Mouse (Mus musculus) left cerebral cortex, adult 8-10 months (tissue): ENCODE measurements around the gene Kdelr3. TPM values are rescaled to one million over a fixed set of nuclear protein-coding genes. Genes with fewer than 3 reads are reported as not detected.

Source experiments
- DNase-seq, 2 experiments: peaks; one replicate each; pipeline ENCODE4 v3.0.0; 2022; ENCODE audit warnings: low spot score in 2 of 2
- microRNA-seq, 2 experiments: library from miRNA; unstranded; fragments of <30 nt; microRNA quantifications; one replicate each; pipeline ENCODE4 v1.2.0; 2022
- total RNA-seq, 4 experiments: library from RNA; stranded (reverse); gene quantifications; 2 replicates each; pipeline ENCODE4 v1.2.4; 2022

The Kdelr3 gene
- total RNA-seq, 4 experiments from 2014 or later: 0.26 to 0.62 (median 0.48) TPM

GRCm38 (mm10) chr15:79562417-79562816 is 46.2 kb downstream of the Kdelr3 start:
- peak; percentile 6 to 76 for DNase-seq

- DNase-seq: no peak
These were observed 59.5 kb downstream of the Kdelr3 start for GRCm38 (mm10) chr15:79575543-79576222.

GRCm38 (mm10) chr15:79576947-79577346 is 60.7 kb downstream of the Kdelr3 start:
- DNase-seq: no peak

Small RNA genes lying within 50 kb of the gene (microRNA-seq; reads per million reads assigned to microRNA genes)
- gene Gm44302: 0 reads per million in 2 experiments

Other genes with a start within 250 kb of the Kdelr3 start
- gene Baiap2l2, start 230.9 kb upstream of the Kdelr3 start, total RNA-seq: 10 to 100 TPM in 3 of 4 experiments, 1 to 10 TPM in 1; 3.1 to 14.2 (median 11.4) TPM
- gene Pla2g6, start 188.0 kb upstream of the Kdelr3 start, total RNA-seq: 10 to 100 TPM; 21.4 to 24.1 (median 22.8) TPM
- 1 to 10 TPM; 1.2 to 3.8 (median 1.5) TPM for gene Maff, start 169.8 kb upstream of the Kdelr3 start, total RNA-seq
- 10 to 100 TPM; 69.7 to 89.8 (median 75.6) TPM for gene Tmem184b, start 112.8 kb upstream of the Kdelr3 start, total RNA-seq
- 100 to 1,000 TPM; 146 to 162 (median 152) TPM for gene Csnk1e, start 60.8 kb upstream of the Kdelr3 start, total RNA-seq
- gene Kcnj4, start 11.2 kb upstream of the Kdelr3 start, total RNA-seq: 100 to 1,000 TPM; 188 to 236 (median 202) TPM
- gene Ddx17, start 30.3 kb downstream of the Kdelr3 start, total RNA-seq: 100 to 1,000 TPM; 296 to 324 (median 312) TPM
- 1 to 10 TPM in 2 of 4 experiments, under 1 TPM in 2; 0.17 to 1.8 (median 0.92) TPM for gene Dmc1, start 88.7 kb downstream of the Kdelr3 start, total RNA-seq
- gene Fam227a, start 142.5 kb downstream of the Kdelr3 start, total RNA-seq: 10 to 100 TPM; 10.4 to 11.4 (median 10.6) TPM
- gene Cby1, start 142.8 kb downstream of the Kdelr3 start, total RNA-seq: 10 to 100 TPM; 42.9 to 48.2 (median 46.4) TPM
- gene Tomm22, start 154.4 kb downstream of the Kdelr3 start, total RNA-seq: 100 to 1,000 TPM in 2 of 4 experiments, 10 to 100 TPM in 2; 87.9 to 109 (median 103) TPM
- 10 to 100 TPM; 56.0 to 62.3 (median 60.6) TPM for gene Josd1, start 171.5 kb downstream of the Kdelr3 start, total RNA-seq
- 10 to 100 TPM; 48.5 to 60.5 (median 55.9) TPM for gene Gtpbp1, start 174.4 kb downstream of the Kdelr3 start, total RNA-seq
- gene Sun2, start 226.1 kb downstream of the Kdelr3 start, total RNA-seq: 10 to 100 TPM; 50.4 to 71.2 (median 63.2) TPM